Mouse (Mus musculus) gastrocnemius, adult 2 months (tissue): ENCODE data around the gene Brk1. TPM values are rescaled to one million over a fixed set of nuclear protein-coding genes. Genes with fewer than 3 reads are reported as not detected.

Experiments used
- DNase-seq: peaks from one replicate; pipeline ENCODE4 v3.0.0; 2022
- H3K27ac ChIP-seq: fragments of 200-600 bp; 2 replicates; pipeline ENCODE4 v1.8.1; 2022; ENCODE audit warnings: mild to moderate bottlenecking
- H3K4me3 ChIP-seq: fragments of 200-600 bp; 2 replicates; pipeline ENCODE4 v1.8.1; 2022; ENCODE audit warnings: mild to moderate bottlenecking, moderate library complexity
- CTCF ChIP-seq: fragments of 200-600 bp; IDR thresholded peaks from 2 replicates; pipeline ENCODE4 v1.8.1; 2022; ENCODE audit warnings: antibody characterized with exemption, mild to moderate bottlenecking, moderate library complexity
- intact Hi-C: fragments of 180-260 bp; cut with DNase I; formaldehyde crosslinking; loops from one replicate; pipeline ENCODE4 v1.15.1; 2025
- total RNA-seq, 2 experiments: library from RNA; stranded (reverse); gene quantifications; 2 replicates each; pipeline ENCODE4 v1.2.3; 2021

The Brk1 gene
- total RNA-seq, 2 experiments from 2014 or later: 37.3 to 46.0 TPM

- no peak for TF ChIP-seq CTCF
- intact Hi-C loops: no loop called here
- Histone ChIP-seq H3K27ac (peak overlapping the region; percentile 67; the same call in 1 of the 2 replicates), H3K4me3 (no peak overlapping the region)
- DNase-seq: no peak
Measured at GRCm38 (mm10) chr6:113654753-113655397, 50.3 kb downstream of the Brk1 start.

DNA sequence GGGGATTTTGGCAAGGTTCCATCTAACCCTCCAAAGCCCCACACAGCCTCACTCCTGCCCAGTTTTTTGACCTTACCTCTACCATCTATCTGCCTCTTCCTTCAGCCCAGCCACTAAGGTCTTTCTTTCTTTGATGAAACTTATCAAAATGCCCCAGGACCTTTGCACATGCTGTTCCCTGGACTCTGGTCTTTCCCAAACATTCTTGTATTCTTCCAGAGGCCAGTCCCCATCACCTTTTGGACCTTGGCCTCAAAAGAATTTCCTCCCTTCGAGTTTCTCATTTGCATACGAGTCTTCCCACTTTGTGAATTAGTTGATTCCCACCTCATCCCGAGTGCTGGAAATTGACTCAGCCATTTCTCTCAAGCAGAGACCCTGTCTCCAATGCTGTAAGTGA is 50.9 kb downstream of the Brk1 start:
- intact Hi-C loops: no loop called here
- TF ChIP-seq CTCF: no peak
- Histone ChIP-seq H3K27ac (peak overlapping the region; percentile 8; the same call in 1 of the 2 replicates), H3K4me3 (no peak overlapping the region)
- DNase-seq: no peak

DNA sequence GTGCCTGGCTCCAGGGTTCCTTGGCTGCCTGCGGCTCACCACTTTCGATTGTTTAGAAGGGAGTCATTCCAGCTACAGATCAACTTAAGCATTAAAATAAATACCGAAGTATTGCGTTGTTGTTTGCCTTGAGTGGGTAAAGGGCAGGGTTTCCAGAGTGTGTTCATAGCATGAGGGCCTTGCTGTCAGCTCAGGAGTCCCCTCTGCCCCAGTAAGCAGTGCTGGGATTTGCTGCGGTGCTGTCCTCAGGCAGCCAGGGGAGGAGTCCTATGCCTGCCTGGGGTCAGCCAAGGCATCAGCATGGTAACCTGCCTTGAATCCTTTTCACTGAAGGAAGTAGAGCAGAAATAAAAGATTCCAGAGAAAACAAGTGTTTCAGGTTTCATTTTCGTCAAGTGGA is 52.3 kb downstream of the Brk1 start:
- no peak overlapping the region for H3K4me3 ChIP-seq
- DNase-seq: no peak

GRCm38 (mm10) chr6:113658226-113658625 is 53.7 kb downstream of the Brk1 start:
- peak overlapping the region; percentile 70 for H3K27ac ChIP-seq
- DNase-seq: peak; percentile 35
- H3K4me3 ChIP-seq: no peak overlapping the region
- intact Hi-C loops: no loop called here
- TF ChIP-seq CTCF: no peak

More for the DNA sequence above, 52.3 kb downstream of the Brk1 start:
- TF ChIP-seq CTCF: no peak
- intact Hi-C loops: no loop called here
- peak overlapping the region; percentile 59 for H3K27ac ChIP-seq

- Histone ChIP-seq H3K27ac (peak overlapping the region; percentile 70), H3K4me3 (no peak overlapping the region)
- no peak for DNase-seq
- no peak for TF ChIP-seq CTCF
- intact Hi-C loops: no loop called here
Measured at GRCm38 (mm10) chr6:113659648-113660491, 55.3 kb downstream of the Brk1 start.

GRCm38 (mm10) chr6:113660492-113661352 is 56.1 kb downstream of the Brk1 start:
- Histone ChIP-seq H3K27ac (peak overlapping the region; percentile 70), H3K4me3 (peak overlapping the region; percentile 11; the same call in 1 of the 2 replicates)
- no peak for TF ChIP-seq CTCF
- no peak for DNase-seq
- intact Hi-C loops: no loop called here

GRCm38 (mm10) chr6:113661353-113662241 is 57.0 kb downstream of the Brk1 start:
- peak; percentile 60 for DNase-seq
- TF ChIP-seq CTCF: no peak
- Histone ChIP-seq H3K27ac (peak overlapping the region; percentile 70), H3K4me3 (no peak overlapping the region)
- intact Hi-C loops: no loop called here

DNA sequence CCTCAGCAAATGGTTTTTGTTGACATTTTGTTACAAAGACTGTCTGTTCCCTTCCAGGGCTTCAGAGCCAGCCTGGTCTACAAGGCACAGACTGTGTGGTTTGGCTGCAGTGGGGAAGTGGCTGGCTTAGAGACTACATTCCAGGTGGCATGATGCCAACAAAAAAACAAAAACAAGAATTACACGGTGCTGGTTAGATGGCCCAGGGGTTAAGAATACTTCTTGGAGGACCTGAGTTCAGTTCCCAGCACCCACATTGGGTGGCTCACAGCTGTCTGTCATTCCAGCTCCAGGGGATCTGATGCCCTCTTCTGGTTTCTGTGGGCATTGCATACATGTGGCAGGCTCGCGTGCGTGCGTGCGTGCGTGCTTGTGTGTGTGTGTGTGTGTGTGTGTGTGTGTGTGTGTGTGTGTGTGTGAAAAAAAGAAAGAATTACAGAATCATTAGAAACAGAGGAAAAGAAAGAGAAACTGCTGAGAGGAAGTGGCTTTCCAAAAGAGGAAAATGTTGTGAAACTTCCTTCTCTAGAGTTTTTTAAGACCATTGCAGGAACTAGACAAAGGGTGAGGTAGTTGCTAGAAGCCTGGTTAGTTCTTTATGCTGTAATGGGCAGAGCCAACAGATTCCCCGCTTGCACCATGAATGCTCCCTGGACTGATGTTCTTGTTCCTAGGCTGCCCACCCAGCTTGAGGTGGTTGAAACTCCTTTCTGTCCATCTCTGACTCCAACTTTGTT is 58.6 kb downstream of the Brk1 start:
- no peak for DNase-seq
- intact Hi-C loops: no loop called here
- H3K4me3 ChIP-seq: no peak overlapping the region
- H3K27ac ChIP-seq: peak overlapping the region; percentile 16; the same call in 1 of the 2 replicates
- TF ChIP-seq CTCF: no peak; the same call in 1 of the 2 replicates

GRCm38 (mm10) chr6:113664305-113664704 is 59.7 kb downstream of the Brk1 start:
- intact Hi-C loops: no loop called here
- no peak for TF ChIP-seq CTCF
- DNase-seq: no peak
- Histone ChIP-seq H3K4me3 (no peak overlapping the region), H3K27ac (no peak overlapping the region)

Other genes starting within 250 kb of the Brk1 start
- 10 to 100 TPM; 14.1 to 15.5 TPM for gene Tada3, start 226.9 kb upstream of the Brk1 start, total RNA-seq
- 10 to 100 TPM; 47.4 to 53.4 TPM for gene Arpc4, start 226.7 kb upstream of the Brk1 start, total RNA-seq
- gene Ttll3, start 215.5 kb upstream of the Brk1 start, total RNA-seq: 1 to 10 TPM in 1 of 2 experiments, under 1 TPM in 1; 0.48 to 1.3 TPM
- 1 to 10 TPM; 7.7 to 8.3 TPM for gene Rpusd3, start 185.4 kb upstream of the Brk1 start, total RNA-seq
- 1 to 10 TPM in 1 of 2 experiments, under 1 TPM in 1; 0.97 to 5.0 TPM for gene Cidec, start 169.0 kb upstream of the Brk1 start, total RNA-seq
- gene Jagn1, start 162.2 kb upstream of the Brk1 start, total RNA-seq: 10 to 100 TPM; 28.2 to 29.7 TPM
- gene Il17re, start 146.3 kb upstream of the Brk1 start, total RNA-seq: under 1 TPM; 0.25 to 0.26 TPM
- 1 to 10 TPM; 4.2 to 4.7 TPM for gene Il17rc, start 133.3 kb upstream of the Brk1 start, total RNA-seq
- 10 to 100 TPM; 47.5 to 54.4 TPM for gene Creld1, start 121.5 kb upstream of the Brk1 start, total RNA-seq
- under 1 TPM; 0.08 to 0.11 TPM for gene Prrt3, start 102.8 kb upstream of the Brk1 start, total RNA-seq
- 10 to 100 TPM; 54.9 to 63.2 TPM for gene Emc3, start 73.1 kb upstream of the Brk1 start, total RNA-seq
- gene Fancd2, start 73.1 kb upstream of the Brk1 start, total RNA-seq: under 1 TPM; 0.10 to 0.28 TPM
- not detected for gene Fancd2os, start 4.1 kb upstream of the Brk1 start, total RNA-seq
- 1 to 10 TPM; 5.1 to 5.9 TPM for gene Vhl, start 19.2 kb downstream of the Brk1 start, total RNA-seq
- 1 to 10 TPM; 3.9 to 6.1 TPM for gene Irak2, start 33.7 kb downstream of the Brk1 start, total RNA-seq
- gene Tatdn2, start 92.3 kb downstream of the Brk1 start, total RNA-seq: 10 to 100 TPM; 36.4 to 41.1 TPM
- gene Ghrl, start 115.1 kb downstream of the Brk1 start, total RNA-seq: 1 to 10 TPM in 1 of 2 experiments, not detected in 1; 1.0 TPM
- 10 to 100 TPM; 60.0 to 74.1 TPM for gene Sec13, start 136.0 kb downstream of the Brk1 start, total RNA-seq